Mouse (Mus musculus) monocyte, adult 5-6 weeks (primary cell): ENCODE measurements around the gene Hk1. TPM values are rescaled to one million over a fixed set of nuclear protein-coding genes. Genes with fewer than 3 reads are reported as not detected.

Source experiments
- ATAC-seq: fragments of 153-309, 156-312 bp; replicated peaks from 2 replicates; pipeline ENCODE4 v1.8.0; 2017; ENCODE audit warnings: mild to moderate bottlenecking; ENCODE audit not compliant: low TSS enrichment, insufficient number of reproducible peaks, severe bottlenecking, poor library complexity, low FRiP score
- total RNA-seq: library from RNA; stranded (forward); fragments of 200-1000, 200-491, 200-594 nt; gene quantifications from 3 replicates; pipeline ENCODE4 v1.2.3, GENCODE M21; 2017

Hk1 gene
- total RNA-seq, 1 experiment from 2014 or later: 33.1 TPM

DNA sequence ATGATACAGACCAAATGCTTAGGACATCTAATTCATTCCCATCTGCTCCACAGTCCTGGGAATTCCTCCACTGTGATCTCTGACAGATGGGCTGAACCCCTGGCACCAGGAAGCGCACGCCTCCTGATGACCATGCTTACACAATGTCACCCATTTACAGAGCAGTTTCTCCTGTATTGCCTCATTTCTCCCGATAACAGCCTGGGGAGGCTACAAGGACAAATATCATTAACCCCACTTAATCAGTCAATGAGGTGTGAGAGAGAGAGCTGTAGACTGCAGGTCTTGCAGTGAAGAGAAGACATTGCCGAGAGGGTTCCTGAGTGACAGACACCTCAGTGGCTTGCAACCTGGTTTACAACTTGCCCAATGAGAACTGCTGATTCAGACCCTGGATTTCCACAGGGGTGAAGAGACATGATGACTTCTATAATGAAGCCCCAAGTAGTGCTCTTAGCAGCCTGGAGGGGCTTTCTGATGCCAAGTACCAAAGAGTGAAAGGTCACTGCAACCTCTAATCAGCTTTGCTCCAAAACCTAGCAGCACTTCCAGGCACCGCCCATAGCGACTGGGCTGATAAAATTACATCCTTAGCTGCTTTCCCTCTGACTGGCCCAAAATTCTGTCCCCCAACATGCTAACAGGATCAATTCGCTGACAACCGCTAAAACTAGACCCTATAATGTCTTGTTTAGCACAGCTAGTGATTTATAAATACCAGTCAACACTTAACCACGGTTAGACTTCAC is 35.5 kb downstream of the Hk1 start:
- no peak for ATAC-seq

DNA sequence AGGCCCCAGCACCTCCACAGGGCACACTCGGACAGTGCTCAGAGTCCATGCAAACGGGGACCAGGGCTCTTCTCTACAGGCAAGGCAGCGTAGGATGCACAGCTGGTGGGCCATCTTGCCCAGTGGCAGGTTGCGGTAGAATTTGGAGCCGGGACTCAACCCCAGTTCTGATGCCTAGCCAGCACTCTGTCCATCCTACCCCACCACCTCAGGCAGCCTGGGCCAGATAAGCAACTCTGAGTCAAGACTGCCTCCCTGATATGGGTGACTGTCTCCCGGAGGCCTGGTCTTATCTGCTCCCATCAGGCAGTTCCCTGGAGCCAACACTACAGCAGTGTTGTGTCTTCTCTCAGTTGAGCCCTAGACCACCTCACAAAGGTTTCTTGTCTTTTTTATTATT is 37.2 kb downstream of the Hk1 start:
- no peak for ATAC-seq

DNA sequence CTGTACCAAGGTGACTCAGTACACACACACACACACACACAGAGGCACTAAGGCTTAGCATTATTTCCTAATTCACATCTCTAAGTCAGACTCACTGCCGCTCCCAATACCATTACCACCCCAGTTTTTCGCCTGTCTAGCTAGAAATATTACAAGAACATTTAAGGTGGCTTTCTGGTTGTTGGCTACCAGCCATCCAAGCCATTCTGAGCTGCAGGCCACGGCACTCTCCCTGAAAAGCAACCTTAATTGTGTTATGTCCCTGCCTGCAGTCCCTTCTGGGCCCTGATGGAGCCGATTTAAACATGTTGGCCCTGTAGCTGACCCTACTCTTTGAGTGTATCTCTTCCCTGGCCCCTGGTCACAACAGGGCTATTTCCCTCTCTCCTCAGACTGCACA is 37.8 kb downstream of the Hk1 start:
- ATAC-seq: no peak

DNA sequence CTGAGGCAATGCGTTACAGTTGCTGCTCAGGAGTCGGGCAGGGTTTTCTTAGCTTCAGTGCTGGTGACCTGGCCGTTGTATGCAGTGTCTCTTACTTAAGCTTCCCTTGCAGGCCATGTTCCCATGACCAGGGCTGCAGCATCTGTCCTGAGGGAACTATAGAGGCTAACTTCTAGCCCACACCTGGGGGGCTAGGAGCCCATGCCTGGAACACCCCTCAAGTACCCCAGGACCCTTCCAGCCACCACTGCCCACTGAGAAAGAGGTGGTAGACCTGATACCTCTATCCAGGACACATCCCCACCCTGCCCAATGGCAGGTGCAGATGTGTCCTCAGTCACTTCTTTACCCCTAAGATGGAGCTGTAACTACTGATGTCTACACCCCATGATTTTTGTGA is 38.7 kb downstream of the Hk1 start:
- no peak for ATAC-seq

DNA sequence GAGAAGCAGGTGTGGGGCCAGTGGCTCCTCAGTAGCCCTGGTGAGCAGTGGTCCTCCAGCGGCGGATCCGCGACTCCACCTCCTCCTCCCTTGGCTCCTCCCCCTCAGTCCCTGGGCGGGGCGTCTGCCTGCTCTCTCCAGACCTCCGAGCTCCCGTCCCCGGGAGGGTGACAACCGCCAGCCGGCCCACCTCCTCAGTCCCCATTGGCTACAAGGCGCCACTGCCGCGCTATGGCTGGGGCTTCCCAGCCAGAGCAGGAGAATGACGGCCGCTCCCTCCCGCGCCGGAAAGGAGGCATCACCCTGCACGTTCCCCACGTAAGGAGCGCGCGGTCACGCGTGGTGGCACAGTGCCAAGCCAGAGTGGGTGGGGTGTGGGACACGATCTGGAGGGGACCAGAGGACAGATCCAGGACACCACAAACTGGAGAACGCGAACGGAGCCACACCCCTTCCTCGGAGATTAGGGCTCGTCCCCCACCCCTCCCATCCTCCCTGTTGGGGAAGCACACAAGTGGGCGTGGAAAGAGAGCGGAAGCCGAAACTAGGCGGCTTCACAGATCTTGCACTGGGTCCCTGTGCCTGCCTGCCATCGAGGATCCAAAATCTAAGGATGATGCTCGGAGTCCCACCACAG is 39.5 kb downstream of the Hk1 start:
- peak; percentile 86 for ATAC-seq

DNA sequence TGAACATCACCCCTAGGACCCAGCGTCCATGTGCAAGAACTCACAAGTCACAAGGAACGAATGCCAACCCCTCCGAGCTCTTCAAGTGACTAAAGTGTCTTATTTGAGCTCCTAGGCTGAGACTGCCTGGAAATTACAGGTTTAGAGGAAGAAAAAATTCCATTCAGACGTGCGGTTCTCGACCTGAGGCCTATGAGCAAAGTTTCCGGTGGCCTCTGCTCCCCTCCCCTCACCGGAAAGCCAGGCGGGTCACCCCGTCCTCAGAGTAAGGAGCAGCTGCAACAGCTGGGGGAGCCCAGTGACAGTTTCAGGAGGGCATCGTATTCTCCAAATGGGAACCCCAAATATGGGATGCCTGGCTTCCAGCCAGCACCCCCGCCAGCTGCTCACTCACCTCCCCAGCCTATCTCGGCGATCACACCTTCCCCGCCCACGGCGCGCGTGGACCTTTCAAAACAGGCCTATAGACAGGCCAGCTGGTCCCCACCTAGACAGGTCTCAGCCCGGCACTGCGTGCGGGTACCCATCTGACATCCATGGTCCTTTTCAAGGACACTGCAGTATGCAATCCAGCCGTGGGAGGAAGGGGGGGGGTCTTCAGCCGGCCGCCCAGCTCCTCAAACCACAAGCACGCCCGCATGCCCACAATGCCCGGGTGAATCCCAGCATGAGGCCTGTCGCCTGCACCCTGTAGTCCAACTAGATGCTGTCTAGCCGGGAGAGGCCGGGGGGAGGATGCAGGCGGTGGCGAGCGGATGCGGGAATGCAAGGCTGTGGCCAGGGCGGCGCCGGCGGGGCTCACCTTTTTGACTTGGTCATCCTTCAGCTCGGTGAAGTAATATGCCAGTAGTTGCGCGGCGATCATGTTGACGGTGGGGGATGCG is 40.3 kb downstream of the Hk1 start:
- ATAC-seq: no peak

DNA sequence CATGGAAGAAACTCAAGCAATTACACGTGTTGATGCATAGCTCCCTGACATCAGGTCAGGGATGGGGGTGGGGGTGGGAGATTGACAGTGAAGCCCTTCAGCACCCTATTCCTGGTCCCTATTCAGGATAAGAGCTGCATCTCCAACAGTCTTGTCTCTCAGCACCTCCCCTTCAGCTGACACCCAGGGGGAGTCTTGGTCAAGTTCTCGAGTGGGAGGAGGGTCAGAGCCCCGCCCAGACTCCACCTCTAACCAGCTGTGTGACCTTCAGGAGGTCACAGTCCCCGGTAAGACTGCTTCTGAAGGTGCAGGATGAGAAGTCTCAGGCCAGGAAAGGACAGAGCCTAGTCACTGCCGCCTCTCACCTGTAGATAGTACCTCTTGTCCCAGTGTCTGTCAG is 41.1 kb downstream of the Hk1 start:
- ATAC-seq: no peak

DNA sequence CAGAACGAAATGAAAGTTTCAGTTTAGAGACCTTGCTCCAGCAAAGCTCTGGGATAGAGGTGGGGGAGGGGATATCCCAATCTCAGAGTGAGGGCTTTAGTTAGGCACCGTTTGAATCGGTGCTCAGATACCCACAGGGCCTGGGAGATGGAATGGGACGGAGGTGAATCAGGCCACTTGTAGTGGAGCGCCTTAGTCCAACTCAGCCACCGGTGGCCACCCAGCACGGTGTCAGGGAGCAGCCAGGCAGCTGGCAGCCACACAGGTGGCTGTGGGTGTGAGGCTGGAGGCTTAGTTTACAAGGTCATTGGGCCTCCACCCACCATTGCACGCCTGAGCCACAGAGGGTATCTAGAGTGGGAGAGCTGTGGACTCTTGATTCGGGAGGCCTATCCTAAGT is 41.5 kb downstream of the Hk1 start:
- no peak for ATAC-seq

DNA sequence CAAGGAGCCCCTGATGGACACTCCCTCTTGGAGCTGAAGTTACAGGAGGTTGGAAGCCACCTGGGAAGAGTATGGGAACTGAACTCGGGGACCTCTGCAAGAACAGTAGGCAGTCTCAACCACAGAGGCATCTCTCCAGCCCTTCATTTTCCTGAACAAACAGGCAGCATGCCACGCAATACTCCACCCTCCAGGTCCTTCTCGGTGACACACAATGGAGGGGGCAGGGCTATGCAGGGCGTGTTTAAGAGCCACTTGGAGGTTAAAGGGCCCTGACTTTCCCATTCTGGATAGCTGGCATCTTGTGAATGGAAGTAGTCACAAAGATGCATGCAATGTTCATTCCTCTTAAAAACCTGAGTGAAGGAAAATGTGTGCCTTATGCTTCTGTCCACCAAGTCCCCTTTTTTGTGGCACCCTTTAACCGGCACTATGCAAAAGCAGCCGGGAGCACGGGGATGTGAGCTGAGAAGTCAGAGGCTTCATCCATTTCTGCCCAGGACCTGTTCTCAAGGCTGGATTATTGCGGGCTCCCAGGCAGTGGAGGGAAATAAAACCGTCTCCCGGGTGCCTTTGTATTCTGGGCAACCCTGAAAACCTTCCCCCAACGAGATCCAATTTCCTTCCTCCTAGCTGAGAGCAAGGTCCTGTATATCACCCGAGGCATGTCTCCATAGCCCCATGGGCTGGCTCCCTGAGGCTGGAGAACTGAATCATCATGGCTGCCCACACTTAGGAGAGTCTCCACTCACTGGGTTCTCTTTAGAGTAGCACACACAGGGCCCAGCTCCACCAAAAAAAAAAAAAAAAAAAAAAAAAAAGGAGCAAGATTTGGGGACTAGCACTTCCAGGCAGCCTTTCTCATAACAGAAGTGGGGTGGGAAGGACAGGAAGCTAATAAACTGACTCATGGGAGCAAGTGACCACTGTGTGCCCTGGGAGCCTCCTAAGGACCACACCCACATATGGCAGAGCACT is 42.8 kb downstream of the Hk1 start:
- no peak for ATAC-seq

DNA sequence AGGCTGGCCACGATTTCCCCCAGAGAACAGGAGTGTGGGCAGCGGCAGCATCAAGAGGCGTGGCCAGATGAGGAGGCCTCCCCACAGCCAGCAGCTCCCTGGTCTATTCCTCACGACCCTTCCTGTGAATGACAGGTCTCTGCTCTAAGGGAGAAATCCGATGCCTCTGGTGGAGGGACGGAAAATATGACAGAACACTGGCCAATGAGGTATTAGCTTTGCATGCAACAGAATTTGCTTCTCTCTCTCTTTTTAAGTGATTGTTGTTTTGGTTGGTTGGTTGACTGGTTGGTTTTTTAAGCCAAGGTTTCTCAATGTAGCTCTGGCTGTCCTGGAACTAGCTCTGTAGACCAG is 44.3 kb downstream of the Hk1 start:
- no peak for ATAC-seq

DNA sequence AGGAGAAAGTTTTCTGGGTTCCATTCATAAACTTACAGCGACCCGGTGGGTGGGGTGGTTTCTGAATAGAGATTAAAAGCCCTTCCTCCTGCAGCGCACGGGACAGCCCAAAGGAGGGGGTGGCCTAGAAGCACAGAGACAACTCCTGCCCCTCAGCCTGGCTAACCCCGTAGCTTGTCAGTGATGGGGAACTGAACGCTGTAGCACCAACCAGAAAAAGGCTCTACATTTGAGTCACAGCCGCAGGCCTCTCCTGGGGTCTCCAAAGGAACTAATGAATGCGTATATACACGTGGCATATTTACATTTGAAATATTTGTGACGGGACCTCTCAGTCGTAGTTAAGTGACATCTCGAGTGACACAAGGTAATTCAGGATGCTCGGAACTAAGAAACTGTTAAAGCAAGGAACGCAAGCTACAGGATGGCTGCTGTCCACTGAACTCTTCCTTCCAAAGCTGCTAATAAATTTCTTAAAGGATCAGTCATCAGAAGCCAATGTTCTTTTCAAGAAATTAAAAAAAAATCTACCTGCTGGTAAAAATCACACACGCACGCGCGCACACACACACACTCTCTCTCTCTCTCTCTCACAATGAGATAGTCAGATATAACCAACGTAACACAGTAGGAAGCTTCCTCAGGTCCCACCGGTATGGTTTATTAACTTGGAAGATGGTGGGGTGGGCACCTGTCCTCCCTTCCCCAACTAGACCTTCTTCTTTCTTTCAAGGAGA is 44.9 kb downstream of the Hk1 start:
- no peak for ATAC-seq

DNA sequence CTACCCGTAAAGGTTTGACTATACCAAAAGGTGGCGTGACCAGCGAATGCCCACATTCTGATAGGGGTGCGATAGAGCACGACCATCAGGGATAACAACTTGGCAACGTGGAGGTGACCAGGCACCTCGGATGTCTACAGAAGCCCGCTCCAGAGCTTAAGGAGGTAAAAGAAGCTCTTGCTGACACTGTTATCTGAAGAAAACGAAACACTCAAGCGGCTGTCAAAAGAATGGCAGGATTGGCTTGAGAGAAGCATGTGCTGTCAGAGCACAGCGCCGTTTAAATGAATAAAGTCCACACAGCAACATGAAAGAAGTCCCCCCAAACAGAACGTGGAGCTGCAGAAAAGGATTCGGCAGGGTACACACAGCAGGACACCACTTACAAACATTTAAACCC is 46.4 kb downstream of the Hk1 start:
- ATAC-seq: no peak

DNA sequence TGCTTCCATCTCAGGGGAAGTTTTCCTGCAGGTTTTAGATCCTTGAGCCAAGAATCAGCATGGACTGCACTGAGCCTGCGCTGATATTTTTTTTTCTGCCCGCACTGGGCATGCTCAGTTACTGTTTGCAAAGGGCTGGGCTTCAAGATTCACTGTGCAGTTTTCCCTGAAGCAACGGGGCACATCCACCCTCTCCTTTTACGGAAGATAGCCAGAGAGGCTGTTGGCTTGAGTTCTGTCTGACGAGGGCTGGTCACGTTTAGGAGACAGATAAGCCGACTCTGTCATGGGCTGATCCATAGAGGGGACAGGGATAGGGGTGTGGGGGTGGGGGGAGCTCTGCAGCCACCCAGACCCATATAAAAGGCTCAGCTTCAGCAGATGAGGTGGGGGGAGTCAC is 47.2 kb downstream of the Hk1 start:
- ATAC-seq: no peak

DNA sequence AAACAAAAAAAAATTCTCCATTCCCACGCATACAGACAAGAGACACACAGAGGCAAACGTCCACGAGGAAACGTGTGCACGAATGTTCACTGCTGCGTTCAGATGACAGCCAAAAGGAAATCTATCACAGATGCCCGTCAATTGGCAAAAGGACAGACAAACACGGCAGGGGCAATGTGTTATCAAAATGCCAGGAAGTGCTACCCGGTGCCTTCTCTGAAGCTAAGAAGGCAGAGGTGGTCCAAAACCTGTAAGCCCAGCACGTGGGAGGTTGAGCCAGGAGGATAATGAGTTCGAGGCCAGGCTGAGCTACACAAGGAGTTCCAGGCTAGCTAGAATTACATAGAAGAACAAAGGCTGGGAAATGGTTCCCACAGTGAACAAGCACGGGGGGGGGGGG is 47.9 kb downstream of the Hk1 start:
- ATAC-seq: no peak

DNA sequence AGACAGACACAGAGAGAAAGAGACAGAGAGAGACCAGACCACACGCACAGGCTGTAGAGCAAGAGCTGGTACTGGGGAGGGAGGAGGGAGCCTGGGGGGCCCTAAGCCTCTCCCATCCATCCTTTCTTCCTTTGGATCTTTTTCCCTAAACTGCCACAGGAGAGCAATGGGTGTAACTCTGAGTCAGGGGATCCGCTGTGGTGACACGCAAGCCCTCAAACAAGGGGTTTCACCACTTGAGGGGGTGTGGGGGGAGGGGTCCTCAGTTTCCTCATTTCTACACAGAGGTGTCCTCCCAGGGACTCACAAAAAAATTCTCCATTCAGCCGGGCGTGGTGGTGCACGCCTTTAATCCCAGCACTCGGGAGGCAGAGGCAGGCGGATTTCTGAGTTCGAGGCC is 48.4 kb downstream of the Hk1 start:
- no peak for ATAC-seq

DNA sequence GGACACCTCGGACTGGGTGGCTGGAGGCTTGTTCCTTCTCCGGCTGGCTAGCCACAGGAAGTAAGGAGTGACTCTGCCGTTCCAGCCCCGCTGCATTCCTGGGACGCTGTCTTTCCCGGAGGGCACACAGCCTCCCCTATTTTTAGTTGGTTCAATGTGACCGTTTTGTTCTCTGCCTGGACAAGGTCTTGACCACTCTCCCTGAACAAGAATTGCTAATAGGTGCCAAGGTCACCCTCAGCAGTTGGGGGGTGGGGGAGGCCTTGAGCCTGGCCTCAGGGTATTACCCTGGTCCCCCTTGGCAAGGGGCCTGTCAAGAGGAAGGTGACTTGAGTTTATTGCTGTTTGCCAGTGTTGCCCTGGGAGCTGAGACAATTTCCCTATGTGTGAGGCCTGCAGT is 49.9 kb downstream of the Hk1 start:
- ATAC-seq: no peak

DNA sequence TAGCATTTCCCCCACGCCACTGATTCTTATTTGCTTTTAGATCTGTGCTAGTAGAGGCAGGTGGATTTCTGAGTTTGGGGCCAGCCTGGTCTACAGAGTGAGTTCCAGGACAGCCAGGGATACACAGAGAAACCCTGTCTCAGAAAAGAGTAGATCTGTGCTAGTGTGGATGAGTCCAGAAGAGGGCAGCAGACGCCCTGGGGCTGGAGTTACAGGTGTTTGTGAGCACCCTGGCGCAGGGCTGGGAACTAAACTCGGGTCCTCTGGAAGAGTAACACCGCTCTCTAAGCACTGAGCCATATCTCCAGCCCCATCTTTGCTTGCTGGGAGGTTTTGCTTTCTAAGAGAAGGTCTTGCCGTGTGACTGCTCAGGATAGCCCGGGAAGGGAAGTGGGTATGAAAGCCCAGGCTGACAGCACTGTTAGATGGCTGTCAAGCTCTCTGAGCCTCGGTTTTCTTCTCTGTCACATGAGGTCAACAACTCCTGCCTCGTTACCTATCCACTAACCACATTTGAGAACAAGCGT is 50.8 kb downstream of the Hk1 start:
- ATAC-seq: no peak
